Mouse (Mus musculus): ENCODE measurements around the gene Fhad1.
A peak's percentile ranks its signal among the peaks of the same experiment; 100 is the strongest.
"Not testable (repeated sequence)": the region's sequence is repeated elsewhere in the genome, so short reads cannot be mapped to it uniquely, and the experiment has no call there.

Fhad1 gene

GRCm38 (mm10) chr4:142044452-142044851 lies 29.6 kb upstream of the Fhad1 start:
- DNase-seq (ENCODE audit: low spot score in 2 of 2) = no peak

GRCm38 (mm10) chr4:142039662-142040353 lies 24.9 kb upstream of the Fhad1 start:
- no peak for DNase-seq (ENCODE audit: low spot score in 2 of 2)

GRCm38 (mm10) chr4:142037897-142038296 lies 23.0 kb upstream of the Fhad1 start:
- DNase-seq (ENCODE audit: low spot score in 2 of 2) = no peak

GRCm38 (mm10) chr4:142028533-142028932 lies 13.7 kb upstream of the Fhad1 start:
- DNase-seq (ENCODE audit: low spot score in 2 of 2) = no peak

- DNase-seq (ENCODE audit: low spot score in 2 of 2) = no peak
Measured at GRCm38 (mm10) chr4:142026965-142027364, 12.1 kb upstream of the Fhad1 start.

- DNase-seq (ENCODE audit: low spot score in 2 of 2) = no peak
Measured at GRCm38 (mm10) chr4:142024536-142024935, 9.7 kb upstream of the Fhad1 start.

GRCm38 (mm10) chr4:142023166-142023565 lies 8.3 kb upstream of the Fhad1 start:
- no peak for DNase-seq (ENCODE audit: low spot score in 2 of 2)

- peak in 1 of 2 experiments; percentile 26 for DNase-seq (ENCODE audit: low spot score in 2 of 2)
Measured at GRCm38 (mm10) chr4:142017686-142018085, 2.8 kb upstream of the Fhad1 start.

- DNase-seq (ENCODE audit: low spot score in 2 of 2) = no peak
Measured at GRCm38 (mm10) chr4:142011236-142011635, 3.6 kb downstream of the Fhad1 start.

- DNase-seq (ENCODE audit: low spot score in 2 of 2) = no peak
Measured at GRCm38 (mm10) chr4:142010441-142010840, 4.4 kb downstream of the Fhad1 start.

GRCm38 (mm10) chr4:142008206-142008605 lies 6.7 kb downstream of the Fhad1 start:
- no peak for DNase-seq (ENCODE audit: low spot score in 2 of 2)

- no peak for DNase-seq (ENCODE audit: low spot score in 2 of 2)
Measured at GRCm38 (mm10) chr4:142000581-142000980, 14.3 kb downstream of the Fhad1 start.

GRCm38 (mm10) chr4:141999494-142000074 lies 15.3 kb downstream of the Fhad1 start:
- DNase-seq (ENCODE audit: low spot score in 2 of 2) = no peak

GRCm38 (mm10) chr4:141998282-141998821 lies 16.5 kb downstream of the Fhad1 start:
- DNase-seq (ENCODE audit: low spot score in 2 of 2) = no peak

GRCm38 (mm10) chr4:141996880-141997279 lies 18.0 kb downstream of the Fhad1 start:
- no peak for DNase-seq (ENCODE audit: low spot score in 2 of 2)

- no peak for DNase-seq (ENCODE audit: low spot score in 2 of 2)
Measured at GRCm38 (mm10) chr4:141996086-141996485, 18.8 kb downstream of the Fhad1 start.

GRCm38 (mm10) chr4:141994062-141994471 lies 20.8 kb downstream of the Fhad1 start:
- DNase-seq (ENCODE audit: low spot score in 2 of 2) = not testable (repeated sequence)

- DNase-seq (ENCODE audit: low spot score in 2 of 2) = no peak
Measured at GRCm38 (mm10) chr4:141993347-141994061, 21.4 kb downstream of the Fhad1 start.

GRCm38 (mm10) chr4:141992530-141993204 lies 22.2 kb downstream of the Fhad1 start:
- DNase-seq (ENCODE audit: low spot score in 2 of 2) = no peak

- DNase-seq (ENCODE audit: low spot score in 2 of 2) = no peak
Measured at GRCm38 (mm10) chr4:141988178-141988577, 26.7 kb downstream of the Fhad1 start.

GRCm38 (mm10) chr4:141983689-141984088 lies 31.2 kb downstream of the Fhad1 start:
- DNase-seq (ENCODE audit: low spot score in 2 of 2) = no peak

- no peak for DNase-seq (ENCODE audit: low spot score in 2 of 2)
Measured at GRCm38 (mm10) chr4:141981475-141981874, 33.4 kb downstream of the Fhad1 start.
